Mouse (Mus musculus) lung, embryonic 14.5 days (tissue): ENCODE measurements around the gene Nhsl1. TPM values are rescaled to one million over a fixed set of nuclear protein-coding genes. Genes with fewer than 3 reads are reported as not detected.

Source experiments
- ATAC-seq: fragments of 200-750 bp; cut with Nextera tagmentation; 2 replicates; pipeline ENCODE4 v1.8.0; 2017; ENCODE audit warnings: mild to moderate bottlenecking, moderate TSS enrichment, moderate library complexity; ENCODE audit not compliant: insufficient read depth
- DNase-seq: peaks from one replicate; pipeline ENCODE4 v3.0.0-alpha.2; 2015
- H3K27ac ChIP-seq: fragments of 300-500 bp; sonication (generic); 2 replicates; pipeline ENCODE4 v1.5.1; 2014; ENCODE audit warnings: low read depth, mild to moderate bottlenecking, moderate library complexity
- H3K27me3 ChIP-seq: fragments of 300-500 bp; sonication (generic); 2 replicates; pipeline ENCODE4 v1.6.1; 2014; ENCODE audit warnings: low read length, control low read depth; ENCODE audit not compliant: insufficient read depth
- H3K36me3 ChIP-seq: fragments of 300-500 bp; sonication (generic); 2 replicates; pipeline ENCODE4 v1.6.1; 2014; ENCODE audit warnings: control low read depth; ENCODE audit not compliant: insufficient read depth
- H3K4me1 ChIP-seq: fragments of 300-500 bp; sonication (generic); 2 replicates; pipeline ENCODE4 v1.6.1; 2014; ENCODE audit warnings: antibody characterized with exemption, control low read depth; ENCODE audit not compliant: insufficient read depth
- H3K4me2 ChIP-seq: fragments of 300-500 bp; sonication (generic); 2 replicates; pipeline ENCODE4 v1.6.1; 2014; ENCODE audit warnings: mild to moderate bottlenecking
- H3K4me3 ChIP-seq: fragments of 300-500 bp; sonication (generic); 2 replicates; pipeline ENCODE4 v1.5.1; 2014; ENCODE audit warnings: low read depth, low read length
- H3K9ac ChIP-seq: fragments of 300-500 bp; sonication (generic); 2 replicates; pipeline ENCODE4 v1.6.1; 2014
- H3K9me3 ChIP-seq: fragments of 300-500 bp; sonication (generic); 2 replicates; pipeline ENCODE4 v1.6.1; 2016; ENCODE audit warnings: low read depth, low read length, control low read depth
- CTCF ChIP-seq: IDR thresholded peaks from 2 replicates; pipeline ENCODE4 v1.5.1; 2016; ENCODE audit warnings: antibody characterized with exemption, low read depth
- WGBS: fragments of 180-500 bp; shearing (Covaris S2); extraction: QIAGEN DNeasy Blood & Tissue Kit; methylation state at CpG from one replicate; pipeline ENCODE4 v1.1.7; 2014; 5-methylcytosine and 5-hydroxymethylcytosine counted together
- polyA plus RNA-seq: library from polyadenylated mRNA; unstranded; fragments of >200 nt; fragmentation: Nextera tagmentation; extraction: Ambion mirVana; gene quantifications from 2 replicates; pipeline ENCODE4 v1.2.1, GENCODE M21; 2014

Nhsl1 gene
- polyA plus RNA-seq, 1 experiment from 2014 or later, result 5.5 TPM

GRCm38 (mm10) chr10:18358461-18358860, 39.7 kb downstream of the Nhsl1 start:
- Histone ChIP-seq H3K4me2 (no peak overlapping the region), H3K9ac (no peak overlapping the region), H3K36me3 (no peaks in the 10 kb centered on the region), H3K9me3 (no peaks in the 10 kb centered on the region), H3K27ac (no peak overlapping the region), H3K4me1 (no peaks in the 10 kb centered on the region), H3K4me3 (no peak overlapping the region), H3K27me3 (no peaks in the 10 kb centered on the region)
- 69% methylated on average over 5 of the region's 5 CpGs for WGBS
- TF ChIP-seq CTCF, result no peak
- DNase-seq, result no peak
- no peak for ATAC-seq

- Histone ChIP-seq H3K27ac (no peak overlapping the region), H3K4me3 (no peak overlapping the region)
- DNase-seq, result peak; percentile 48
Observed at GRCm38 (mm10) chr10:18360175-18360574, 41.4 kb downstream of the Nhsl1 start.

DNA sequence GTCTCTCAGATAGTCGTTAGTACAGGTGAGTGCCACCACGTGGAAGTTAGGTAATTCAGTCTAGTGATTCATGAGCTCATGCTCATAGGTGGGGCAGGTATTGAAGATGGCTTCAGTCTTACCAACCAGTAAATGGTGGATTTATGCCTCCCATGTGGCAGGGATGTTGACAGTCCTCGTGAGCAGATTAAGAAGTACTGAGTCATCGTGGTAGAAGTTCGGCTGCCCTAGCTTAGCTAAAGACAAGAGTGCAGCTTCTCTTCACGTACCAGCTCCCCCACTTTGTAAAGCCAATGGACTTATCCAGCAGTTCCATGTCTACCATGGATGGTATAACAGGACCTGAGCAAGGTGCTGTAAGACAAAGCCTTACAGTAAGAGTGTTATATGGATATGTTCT, 46.6 kb downstream of the Nhsl1 start:
- no peak for ATAC-seq
- Histone ChIP-seq H3K9ac (no peak overlapping the region), H3K27me3 (no peaks in the 10 kb centered on the region), H3K36me3 (no peaks in the 10 kb centered on the region), H3K4me2 (no peak overlapping the region), H3K4me3 (no peak overlapping the region), H3K4me1 (no peaks in the 10 kb centered on the region), H3K27ac (no peak overlapping the region), H3K9me3 (no peaks in the 10 kb centered on the region)
- 88% methylated on average over 6 of the region's 6 CpGs for WGBS
- DNase-seq, result no peak
- no peak for TF ChIP-seq CTCF

More at GRCm38 (mm10) chr10:18360175-18360574, 41.4 kb downstream of the Nhsl1 start:
- Histone ChIP-seq H3K27me3 (no peaks in the 10 kb centered on the region), H3K4me1 (no peaks in the 10 kb centered on the region), H3K36me3 (no peaks in the 10 kb centered on the region), H3K4me2 (no peak overlapping the region), H3K9me3 (no peaks in the 10 kb centered on the region), H3K9ac (no peak overlapping the region)
- no peak for ATAC-seq
- no peak for TF ChIP-seq CTCF
- WGBS, result 75% methylated on average over 6 of the region's 6 CpGs

DNA sequence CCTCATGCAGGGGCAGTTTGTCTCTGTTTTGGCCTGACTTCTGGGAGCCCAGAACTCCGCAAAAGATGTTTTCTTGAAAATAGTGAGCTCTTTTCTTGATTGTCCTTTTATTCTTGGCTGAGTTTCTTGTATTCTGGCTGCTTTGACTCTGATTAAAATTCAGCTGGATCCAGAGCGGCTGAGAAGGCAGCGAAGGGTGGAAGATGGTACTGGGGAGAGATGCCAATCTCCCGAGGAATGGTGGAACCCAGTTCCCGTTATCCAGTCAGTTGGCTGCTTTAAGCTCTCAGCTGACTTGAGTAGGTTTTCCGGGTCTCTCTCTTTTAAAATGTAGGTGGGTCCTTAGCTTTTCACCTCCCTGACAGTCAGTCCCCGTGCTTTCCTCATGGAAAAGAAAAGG, 47.9 kb downstream of the Nhsl1 start:
- H3K4me3 ChIP-seq, result no peak overlapping the region
- 68% methylated on average over 7 of the region's 7 CpGs for WGBS
- TF ChIP-seq CTCF, result no peak
- H3K36me3 ChIP-seq, result no peaks in the 10 kb centered on the region
- no peak overlapping the region for H3K27ac ChIP-seq
- H3K9ac ChIP-seq, result no peak overlapping the region
- H3K9me3 ChIP-seq, result no peaks in the 10 kb centered on the region
- no peaks in the 10 kb centered on the region for H3K27me3 ChIP-seq
- DNase-seq (no peak), ATAC-seq (no peak)
- H3K4me1 ChIP-seq, result no peaks in the 10 kb centered on the region
- H3K4me2 ChIP-seq, result no peak overlapping the region

DNA sequence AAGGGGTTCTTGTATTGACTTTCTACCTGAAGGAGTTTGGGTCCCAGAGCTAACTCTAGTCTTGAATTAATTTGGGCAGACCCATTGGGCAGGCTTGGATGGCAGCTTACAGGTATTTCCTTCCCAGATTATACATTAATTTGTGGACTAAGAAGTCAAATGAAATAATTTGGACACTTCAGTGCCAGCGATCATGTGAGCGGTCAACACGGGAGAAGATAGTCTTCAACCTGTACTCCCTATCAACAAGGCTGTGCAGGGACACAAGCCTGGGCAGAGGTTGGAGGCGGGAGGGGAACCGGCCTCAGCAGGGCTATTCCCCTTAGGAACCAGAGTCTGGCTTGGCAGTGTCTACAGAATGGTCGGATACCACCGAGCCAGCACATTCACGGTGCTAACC, 49.3 kb downstream of the Nhsl1 start:
- Histone ChIP-seq H3K27me3 (no peaks in the 10 kb centered on the region), H3K27ac (no peak overlapping the region), H3K4me2 (no peak overlapping the region), H3K4me1 (no peaks in the 10 kb centered on the region), H3K36me3 (no peaks in the 10 kb centered on the region), H3K9ac (no peak overlapping the region), H3K4me3 (no peak overlapping the region), H3K9me3 (no peaks in the 10 kb centered on the region)
- DNase-seq (no peak), ATAC-seq (no peak)
- no peak for TF ChIP-seq CTCF
- 88% methylated on average over 8 of the region's 8 CpGs for WGBS

GRCm38 (mm10) chr10:18370475-18371286, 51.9 kb downstream of the Nhsl1 start:
- WGBS, result 24% methylated on average over 17 of the region's 17 CpGs
- H3K4me2 ChIP-seq, result no peak overlapping the region

DNA sequence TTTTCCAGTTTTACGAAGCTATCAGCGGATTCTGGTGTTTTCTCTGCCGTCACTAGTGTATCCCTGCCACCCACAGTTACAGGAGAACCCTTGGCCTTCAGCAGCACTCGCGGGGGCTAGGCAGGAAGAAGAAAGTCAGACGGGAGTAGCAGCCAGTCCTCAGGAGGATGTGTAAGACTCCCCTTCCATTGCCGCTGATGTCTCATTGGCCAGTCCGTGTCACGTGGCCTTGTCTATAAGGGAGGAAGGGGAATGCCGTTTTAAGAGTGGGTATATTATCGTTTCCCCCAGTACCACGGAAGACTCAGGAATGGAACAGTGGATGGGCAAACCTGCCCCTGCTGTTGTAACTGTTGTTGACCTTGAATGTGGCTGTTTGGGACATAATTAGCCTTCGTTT, 53.1 kb downstream of the Nhsl1 start:
- DNase-seq, result no peak
- Histone ChIP-seq H3K36me3 (no peaks in the 10 kb centered on the region), H3K27me3 (no peaks in the 10 kb centered on the region), H3K4me2 (peak overlapping the region; percentile 37), H3K27ac (no peak overlapping the region), H3K9ac (no peak overlapping the region), H3K4me3 (no peak overlapping the region), H3K4me1 (no peaks in the 10 kb centered on the region), H3K9me3 (no peaks in the 10 kb centered on the region)
- WGBS, result 49% methylated on average over 13 of the region's 13 CpGs
- 0 out of 2 replicates have a peak, but pooled peaks have one; percentile 18 for ATAC-seq
- no peak for TF ChIP-seq CTCF

More at GRCm38 (mm10) chr10:18370475-18371286, 51.9 kb downstream of the Nhsl1 start:
- Histone ChIP-seq H3K9me3 (no peaks in the 10 kb centered on the region), H3K36me3 (no peaks in the 10 kb centered on the region), H3K27me3 (no peaks in the 10 kb centered on the region), H3K4me1 (no peaks in the 10 kb centered on the region), H3K4me3 (no peak overlapping the region), H3K9ac (no peak overlapping the region), H3K27ac (no peak overlapping the region)
- DNase-seq (peak; percentile 28), ATAC-seq (peak; percentile 70)
- TF ChIP-seq CTCF, result no peak
